Mouse (Mus musculus): ENCODE results near the gene Neb. TPM values are rescaled to one million over a fixed set of nuclear protein-coding genes. Genes with fewer than 3 reads are reported as not detected.

Gene Neb
- total and polyA plus RNA-seq, 3 experiments: 0.12 to 0.70 TPM; not detected in 1

GRCm38 (mm10) chr2:52224366-52224765 is 153.9 kb downstream of the Neb start:
- Histone ChIP-seq H3K9ac (ENCODE audit: control insufficient read depth, low read depth, low read length, poor library complexity, severe bottlenecking) (no peak overlapping the region), H3K9me3 (replicated peaks; ENCODE audit: insufficient read depth, low read length) (no peaks in the 10 kb centered on the region), H3K4me1 (ENCODE audit: control insufficient read depth in 1 of 2, insufficient read depth in 2 of 2, low read length in 2 of 2) (no peaks in the 10 kb centered on the region), H3K79me2 (ENCODE audit: control insufficient read depth, insufficient read depth, low read length, poor library complexity) (no peaks in the 10 kb centered on the region), H3K4me3 (ENCODE audit: control insufficient read depth in 1 of 2, insufficient read depth in 1 of 2, low read depth in 2 of 2, low read length in 2 of 2) (no peak overlapping the region), H3K27me3 (ENCODE audit: control insufficient read depth in 1 of 2, insufficient read depth in 2 of 2, low read length in 2 of 2) (no peaks in the 10 kb centered on the region; a peak in 1 of 4 replicates), H3K36me3 (ENCODE audit: control insufficient read depth in 1 of 2, insufficient read depth in 2 of 2, low read length in 2 of 2) (no peaks in the 10 kb centered on the region), H3K27ac (ENCODE audit: control insufficient read depth, low read depth, low read length) (no peak overlapping the region)
- no peak for DNase-seq (ENCODE audit: low read depth, low spot score)
- no peak for TF ChIP-seq POLR2AphosphoS5 (IDR thresholded peaks at IDR 0.05; ENCODE audit: borderline replicate concordance, low read depth, low read length)
- no peak for TF ChIP-seq SMC3 (IDR thresholded peaks at IDR 0.05; ENCODE audit: low read depth, low read length)
- no peak for TF ChIP-seq HCFC1 (IDR thresholded peaks at IDR 0.05; ENCODE audit: low read depth, low read length)
- no peak for TF ChIP-seq MXI1 (IDR thresholded peaks at IDR 0.05; ENCODE audit: low read depth, low read length)
- no peak for TF ChIP-seq RCOR1 (IDR thresholded peaks at IDR 0.05; ENCODE audit: low read depth, low read length)
- no peak for TF ChIP-seq MEF2A (IDR thresholded peaks at IDR 0.05; ENCODE audit: extremely low read depth, insufficient replicate concordance, low read depth, low read length, poor library complexity, severe bottlenecking)
- no peak for TF ChIP-seq TBP (IDR thresholded peaks at IDR 0.05; ENCODE audit: low read depth, low read length)
- TF ChIP-seq CTCF (IDR thresholded peaks at IDR 0.05 in 2 of 3, conservative IDR thresholded peaks at IDR 0.05 in 1 of 3; ENCODE audit: control insufficient read depth in 1 of 3, insufficient read depth in 1 of 3, low read depth in 2 of 3, low read length in 3 of 3, poor library complexity in 1 of 3, severe bottlenecking in 1 of 3): no peak
- no peak for TF ChIP-seq TAL1 (IDR thresholded peaks at IDR 0.05; ENCODE audit: low read length)
- no peak for TF ChIP-seq USF1 (IDR thresholded peaks at IDR 0.05; ENCODE audit: low read depth, low read length)
- TF ChIP-seq CHD1 (IDR thresholded peaks at IDR 0.05; ENCODE audit: low read depth, low read length): no peak
- no peak for TF ChIP-seq ETS1 (IDR thresholded peaks at IDR 0.05; ENCODE audit: low read depth, low read length)
- TF ChIP-seq ELF1 (IDR thresholded peaks at IDR 0.05; ENCODE audit: low read depth, low read length): no peak
- TF ChIP-seq ZKSCAN1 (IDR thresholded peaks at IDR 0.05; ENCODE audit: low read depth, low read length): no peak

- Histone ChIP-seq H3K27ac (ENCODE audit: control insufficient read depth, low read depth, low read length) (no peak overlapping the region), H3K79me2 (ENCODE audit: control insufficient read depth, insufficient read depth, low read length, poor library complexity) (no peaks in the 10 kb centered on the region), H3K9me3 (replicated peaks; ENCODE audit: insufficient read depth, low read length) (no peaks in the 10 kb centered on the region), H3K4me3 (ENCODE audit: control insufficient read depth in 1 of 2, insufficient read depth in 1 of 2, low read depth in 2 of 2, low read length in 2 of 2) (no peak overlapping the region), H3K27me3 (ENCODE audit: control insufficient read depth in 1 of 2, insufficient read depth in 2 of 2, low read length in 2 of 2) (no peaks in the 10 kb centered on the region; a peak in 1 of 4 replicates), H3K9ac (ENCODE audit: control insufficient read depth, low read depth, low read length, poor library complexity, severe bottlenecking) (no peak overlapping the region), H3K36me3 (ENCODE audit: control insufficient read depth in 1 of 2, insufficient read depth in 2 of 2, low read length in 2 of 2) (no peaks in the 10 kb centered on the region), H3K4me1 (ENCODE audit: control insufficient read depth in 1 of 2, insufficient read depth in 2 of 2, low read length in 2 of 2) (no peaks in the 10 kb centered on the region)
- DNase-seq (ENCODE audit: low read depth, low spot score): peak; percentile 76
- TF ChIP-seq USF2 (IDR thresholded peaks at IDR 0.05; ENCODE audit: borderline replicate concordance in 1 of 2, insufficient read depth in 1 of 2, low read depth in 1 of 2, low read length in 2 of 2): no peak
- no peak for TF ChIP-seq CHD1 (IDR thresholded peaks at IDR 0.05; ENCODE audit: low read depth, low read length)
- no peak for TF ChIP-seq HCFC1 (IDR thresholded peaks at IDR 0.05; ENCODE audit: low read depth, low read length)
- TF ChIP-seq MAZ (IDR thresholded peaks at IDR 0.05; ENCODE audit: low read depth, low read length): no peak
- no peak for TF ChIP-seq USF1 (IDR thresholded peaks at IDR 0.05; ENCODE audit: low read depth, low read length)
- peak; percentile 81 for TF ChIP-seq ZC3H11A (IDR thresholded peaks at IDR 0.05; ENCODE audit: low read depth, low read length)
- no peak for TF ChIP-seq GATA1 (IDR thresholded peaks at IDR 0.05; ENCODE audit: low read depth, low read length)
- TF ChIP-seq GABPA (IDR thresholded peaks at IDR 0.05; ENCODE audit: low read depth, low read length): no peak
- TF ChIP-seq RCOR1 (IDR thresholded peaks at IDR 0.05; ENCODE audit: low read depth, low read length): no peak
- no peak for TF ChIP-seq NELFE (IDR thresholded peaks at IDR 0.05; ENCODE audit: low read depth, low read length)
- TF ChIP-seq ZNF384 (IDR thresholded peaks at IDR 0.05; ENCODE audit: low read depth, low read length): no peak
- no peak for TF ChIP-seq CHD2 (IDR thresholded peaks at IDR 0.05; ENCODE audit: low read length)
- no peak for TF ChIP-seq ZMIZ1 (IDR thresholded peaks at IDR 0.05; ENCODE audit: low read depth, low read length)
- TF ChIP-seq NRF1 (IDR thresholded peaks at IDR 0.05; ENCODE audit: insufficient read depth, low read depth, low read length, poor library complexity, severe bottlenecking): no peak
- TF ChIP-seq POLR2AphosphoS5 (IDR thresholded peaks at IDR 0.05; ENCODE audit: borderline replicate concordance, low read depth, low read length): no peak
- TF ChIP-seq MXI1 (IDR thresholded peaks at IDR 0.05; ENCODE audit: low read depth, low read length): no peak
- TF ChIP-seq POLR2AphosphoS2 (IDR thresholded peaks at IDR 0.05; ENCODE audit: low read length): no peak
- TF ChIP-seq SMC3 (IDR thresholded peaks at IDR 0.05; ENCODE audit: low read depth, low read length): peak; percentile 87
- TF ChIP-seq TBP (IDR thresholded peaks at IDR 0.05; ENCODE audit: low read depth, low read length): no peak
- no peak for TF ChIP-seq TAL1 (IDR thresholded peaks at IDR 0.05; ENCODE audit: low read length)
- no peak for TF ChIP-seq MYC (IDR thresholded peaks at IDR 0.05; ENCODE audit: low read depth, low read length)
- no peak for TF ChIP-seq ZKSCAN1 (IDR thresholded peaks at IDR 0.05; ENCODE audit: low read depth, low read length)
- no peak for TF ChIP-seq MAFK (IDR thresholded peaks at IDR 0.05; ENCODE audit: borderline replicate concordance, low read depth, low read length)
- TF ChIP-seq MEF2A (IDR thresholded peaks at IDR 0.05; ENCODE audit: extremely low read depth, insufficient replicate concordance, low read depth, low read length, poor library complexity, severe bottlenecking): no peak
- TF ChIP-seq MYB (IDR thresholded peaks at IDR 0.05; ENCODE audit: low read depth, low read length): no peak
- no peak for TF ChIP-seq ELF1 (IDR thresholded peaks at IDR 0.05; ENCODE audit: low read depth, low read length)
- no peak for TF ChIP-seq POLR2A (IDR thresholded peaks at IDR 0.05; ENCODE audit: control insufficient read depth in 1 of 2, insufficient read depth in 1 of 2, low read depth in 1 of 2, low read length in 2 of 2, poor library complexity in 1 of 2)
- no peak for TF ChIP-seq JUND (IDR thresholded peaks at IDR 0.05; ENCODE audit: low read depth, low read length)
Measured at GRCm38 (mm10) chr2:52220074-52220473, 158.2 kb downstream of the Neb start.

Data from MEL (cell line).